Comparison of ENCODE assay signal across 30 mouse cellular contexts in genomic region chr7:119207251-119207650, GRCm38 (mm10). TPM values are rescaled to one million over a fixed set of nuclear protein-coding genes. Genes with fewer than 3 reads are reported as not detected.
A peak's percentile ranks its signal among the peaks of the same experiment; 100 is the strongest.
DNase-seq lines count a peak whose midpoint lies in the region; ATAC-seq and TF ChIP-seq lines count a peak whose summit lies in the region.
"Had no signal": no experiment of that assay in that cellular context is flagged by ENCODE, and none has a peak within 500 bp of the region (broad histone marks: within the 10 kb centered on the region; RNA-seq: fewer than 3 reads in every experiment).

No protein-coding gene starts in this region.

- no peak for ATAC-seq in midbrain, embryonic 16.5 days
- peak; percentile 79 for ATAC-seq in midbrain, embryonic 12.5 days (ENCODE audit: low FRiP score, low read depth)
- ATAC-seq in midbrain, postnatal 0 days (ENCODE audit: low FRiP score) = no peak
- ATAC-seq in midbrain, embryonic 14.5 days (ENCODE audit: low FRiP score, low TSS enrichment) = no peak
- ATAC-seq: activated CD4-positive, CD25-positive, alpha-beta regulatory T cell, adult 4 months; CD4-positive, CD25-positive, alpha-beta regulatory T cell, adult 4 months; forebrain, embryonic 14.5 days; forebrain, embryonic 16.5 days; Patski had no signal

- WGBS in midbrain, embryonic 10.5 days = 65% methylated on average over 3 of the region's 3 CpGs
- 49% methylated on average over 3 of the region's 3 CpGs for WGBS in midbrain, embryonic 16.5 days
- WGBS in midbrain, embryonic 12.5 days = 41% methylated on average over 3 of the region's 3 CpGs
- 37% methylated on average over 3 of the region's 3 CpGs for WGBS in midbrain, postnatal 0 days
- WGBS in midbrain, embryonic 14.5 days = 25% methylated on average over 3 of the region's 3 CpGs

- H3K4me3 ChIP-seq in midbrain, embryonic 10.5 days = no peak overlapping the region
- H3K4me3 ChIP-seq in midbrain, embryonic 16.5 days (ENCODE audit: low read depth, low read length) = no peak overlapping the region
- H3K4me3 ChIP-seq in midbrain, embryonic 12.5 days = no peak overlapping the region
- no peak overlapping the region for H3K4me3 ChIP-seq in midbrain, postnatal 0 days (ENCODE audit: low read depth, low read length)
- no peak overlapping the region for H3K4me3 ChIP-seq in midbrain, embryonic 14.5 days (replicated peaks; ENCODE audit: low read depth, low read length)
- H3K4me3 ChIP-seq: embryonic facial prominence, embryonic 13.5 days; embryonic facial prominence, embryonic 15.5 days; erythroblast, embryonic 14.5 days; forebrain, embryonic 10.5 days; forebrain, embryonic 12.5 days had no signal

- no peak overlapping the region for H3K4me2 ChIP-seq in midbrain, embryonic 16.5 days (ENCODE audit: low read length)
- no peak overlapping the region for H3K4me2 ChIP-seq in midbrain, embryonic 12.5 days (replicated peaks)
- H3K4me2 ChIP-seq in midbrain, postnatal 0 days (ENCODE audit: low read depth, low read length, poor library complexity, severe bottlenecking) = no peak overlapping the region
- H3K4me2 ChIP-seq in midbrain, embryonic 14.5 days (ENCODE audit: low read length) = no peak overlapping the region
- H3K4me2 ChIP-seq: embryonic facial prominence, embryonic 13.5 days; embryonic facial prominence, embryonic 15.5 days; forebrain, embryonic 12.5 days had no signal

- no peaks in the 10 kb centered on the region; the same call in 1 of the 2 replicates for H3K27me3 ChIP-seq in midbrain, embryonic 10.5 days (ENCODE audit: low read depth, poor library complexity, severe bottlenecking)
- no peaks in the 10 kb centered on the region for H3K27me3 ChIP-seq in midbrain, embryonic 16.5 days (ENCODE audit: control insufficient read depth, insufficient read depth, low read depth, low read length)
- H3K27me3 ChIP-seq in midbrain, embryonic 12.5 days = peaks cover 4% of the 10 kb centered on the region; the same call in 1 of the 2 replicates
- H3K27me3 ChIP-seq in midbrain, postnatal 0 days (ENCODE audit: insufficient read depth, low read length) = no peaks in the 10 kb centered on the region
- no peaks in the 10 kb centered on the region for H3K27me3 ChIP-seq in midbrain, embryonic 14.5 days (ENCODE audit: control insufficient read depth, insufficient read depth, low read length)
- H3K27me3 ChIP-seq: embryonic facial prominence, embryonic 13.5 days; embryonic facial prominence, embryonic 15.5 days; forebrain, embryonic 12.5 days; Patski had no signal

- H3K27ac ChIP-seq in midbrain, embryonic 10.5 days (replicated peaks) = no peak overlapping the region
- H3K27ac ChIP-seq in midbrain, embryonic 16.5 days (ENCODE audit: low read length) = no peak overlapping the region
- H3K27ac ChIP-seq in midbrain, embryonic 12.5 days (replicated peaks) = no peak overlapping the region
- no peak overlapping the region for H3K27ac ChIP-seq in midbrain, postnatal 0 days (ENCODE audit: low read depth, low read length)
- H3K27ac ChIP-seq in midbrain, embryonic 14.5 days (replicated peaks; ENCODE audit: low read depth, low read length) = no peak overlapping the region
- H3K27ac ChIP-seq: embryonic facial prominence, embryonic 13.5 days; embryonic facial prominence, embryonic 15.5 days; forebrain, embryonic 10.5 days; forebrain, embryonic 12.5 days had no signal

- no peaks in the 10 kb centered on the region for H3K36me3 ChIP-seq in midbrain, embryonic 10.5 days
- H3K36me3 ChIP-seq in midbrain, embryonic 16.5 days (ENCODE audit: control insufficient read depth, insufficient read depth, low read length) = no peaks in the 10 kb centered on the region
- no peaks in the 10 kb centered on the region for H3K36me3 ChIP-seq in midbrain, embryonic 12.5 days
- H3K36me3 ChIP-seq in midbrain, postnatal 0 days (ENCODE audit: insufficient read depth, low read length) = no peaks in the 10 kb centered on the region
- H3K36me3 ChIP-seq in midbrain, embryonic 14.5 days (ENCODE audit: control insufficient read depth, insufficient read depth, low read length) = no peaks in the 10 kb centered on the region
- H3K36me3 ChIP-seq: embryonic facial prominence, embryonic 13.5 days; embryonic facial prominence, embryonic 15.5 days; forebrain, embryonic 10.5 days; forebrain, embryonic 12.5 days; G1E had no signal

- no peak overlapping the region for H3K9ac ChIP-seq in midbrain, embryonic 16.5 days (ENCODE audit: low read depth, low read length)
- H3K9ac ChIP-seq in midbrain, embryonic 12.5 days (replicated peaks) = no peak overlapping the region
- no peak overlapping the region for H3K9ac ChIP-seq in midbrain, postnatal 0 days (replicated peaks; ENCODE audit: low read length, poor library complexity, severe bottlenecking)
- no peak overlapping the region for H3K9ac ChIP-seq in midbrain, embryonic 14.5 days (replicated peaks; ENCODE audit: low read length)
- H3K9ac ChIP-seq: embryonic facial prominence, embryonic 13.5 days; embryonic facial prominence, embryonic 15.5 days; forebrain, embryonic 12.5 days had no signal

- no peaks in the 10 kb centered on the region for H3K9me3 ChIP-seq in midbrain, embryonic 10.5 days (replicated peaks)
- no peaks in the 10 kb centered on the region for H3K9me3 ChIP-seq in midbrain, embryonic 16.5 days (replicated peaks; ENCODE audit: control insufficient read depth, low read length, poor library complexity, severe bottlenecking)
- H3K9me3 ChIP-seq in midbrain, embryonic 12.5 days = no peaks in the 10 kb centered on the region
- no peaks in the 10 kb centered on the region for H3K9me3 ChIP-seq in midbrain, postnatal 0 days (ENCODE audit: low read length)
- no peaks in the 10 kb centered on the region for H3K9me3 ChIP-seq in midbrain, embryonic 14.5 days (ENCODE audit: control insufficient read depth, low read length)
- H3K9me3 ChIP-seq: embryonic facial prominence, embryonic 13.5 days; embryonic facial prominence, embryonic 15.5 days; forebrain, embryonic 10.5 days; forebrain, embryonic 12.5 days had no signal

- TF ChIP-seq CTCF in midbrain, postnatal 0 days (IDR thresholded peaks at IDR 0.05) = no peak

- H3K4me1 ChIP-seq in midbrain, embryonic 10.5 days = peaks cover 16% of the 10 kb centered on the region; the same call in 1 of the 2 replicates
- H3K4me1 ChIP-seq in midbrain, embryonic 16.5 days (ENCODE audit: control insufficient read depth, insufficient read depth, low read length) = no peaks in the 10 kb centered on the region
- peaks cover 3% of the 10 kb centered on the region; the same call in 1 of the 2 replicates for H3K4me1 ChIP-seq in midbrain, embryonic 12.5 days
- H3K4me1 ChIP-seq in midbrain, postnatal 0 days (ENCODE audit: insufficient read depth, low read length) = no peaks in the 10 kb centered on the region
- H3K4me1 ChIP-seq in midbrain, embryonic 14.5 days (ENCODE audit: control insufficient read depth, insufficient read depth, low read length) = no peaks in the 10 kb centered on the region
- H3K4me1 ChIP-seq: embryonic facial prominence, embryonic 13.5 days; embryonic facial prominence, embryonic 15.5 days had no signal

- peak; percentile 14 for DNase-seq in midbrain, embryonic 10.5 days (ENCODE audit: low spot score)
- DNase-seq in midbrain, postnatal 0 days (ENCODE audit: low spot score) = no peak
- DNase-seq in midbrain, embryonic 14.5 days = peak; percentile 19
- no peak for DNase-seq in c-Kit-positive CD71-positive TER-119-positive erythroid progenitor cells, embryonic 14.5 days (ENCODE audit: low spot score)
- DNase-seq: adrenal gland, adult 8-10 months; adrenal gland, postnatal 25 days; B cell, adult 2 months; cerebellum, adult 11 months; cerebellum, adult 18-20 months; cerebellum, adult 8-10 months; cerebellum, adult 9-11 months; cerebellum, postnatal 14 days; cerebellum, postnatal 36 days; embryo, embryonic 11 days had no signal

RNA-seq across cellular contexts. Expression of gene Gpr139, which starts 22.8 kb away (rescaled TPM):
- polyA plus RNA-seq in midbrain, embryonic 10.5 days (2016; fragmentation: Nextera tagmentation; extraction: Ambion mirVana) = 0.80 and 1.7 TPM in 2 replicates
- 16.0 and 16.6 TPM in 2 replicates for polyA plus RNA-seq in midbrain, embryonic 16.5 days (2015; fragmentation: Nextera tagmentation; extraction: Ambion mirVana)
- 3.8 and 4.0 TPM in 2 replicates for polyA plus RNA-seq in midbrain, embryonic 12.5 days (2016; fragmentation: Nextera tagmentation; extraction: Ambion mirVana)
- total RNA-seq in midbrain, postnatal 0 days (2014; rRNA removed) = 16.6 and 20.0 TPM in 2 replicates
- 10.8 and 11.0 TPM in 2 replicates for polyA plus RNA-seq in midbrain, postnatal 0 days (2015; fragmentation: Nextera tagmentation; extraction: Ambion mirVana)
- polyA plus RNA-seq in midbrain, embryonic 14.5 days (2014; fragmentation: Nextera tagmentation; extraction: Ambion mirVana) = 15.0 and 15.5 TPM in 2 replicates
- total RNA-seq: adrenal gland, adult 18-20 months; adrenal gland, adult 8-10 months; adrenal gland, postnatal 25 days; CH12.LX; common myeloid progenitor, adult 5-6 weeks; G1E had no signal
- polyA plus RNA-seq: activated CD4-positive, CD25-positive, alpha-beta regulatory T cell, adult 4 months; CD4-positive, CD25-positive, alpha-beta regulatory T cell, adult 4 months; embryonic facial prominence, embryonic 15.5 days; erythroblast, embryonic 14.5 days; G1E; Patski had no signal

Comparison
In these comparisons a context has a peak if more than half of its experiments do, and no peak if none do; other contexts are left out.
1. DNase-seq: peak in midbrain, embryonic 10.5 days (single experiment) and midbrain, embryonic 14.5 days (single experiment); none in midbrain, postnatal 0 days (single experiment) and c-Kit-positive CD71-positive TER-119-positive erythroid progenitor cells, embryonic 14.5 days (single experiment).